Mouse (Mus musculus) adrenal gland (tissue): ENCODE results near the gene Tle6.

Experiments used
- intact Hi-C: fragments of 180-260 bp; cut with DNase I; formaldehyde crosslinking; loops from one replicate; pipeline ENCODE4 v1.15.1; 2025

Tle6 gene

DNA sequence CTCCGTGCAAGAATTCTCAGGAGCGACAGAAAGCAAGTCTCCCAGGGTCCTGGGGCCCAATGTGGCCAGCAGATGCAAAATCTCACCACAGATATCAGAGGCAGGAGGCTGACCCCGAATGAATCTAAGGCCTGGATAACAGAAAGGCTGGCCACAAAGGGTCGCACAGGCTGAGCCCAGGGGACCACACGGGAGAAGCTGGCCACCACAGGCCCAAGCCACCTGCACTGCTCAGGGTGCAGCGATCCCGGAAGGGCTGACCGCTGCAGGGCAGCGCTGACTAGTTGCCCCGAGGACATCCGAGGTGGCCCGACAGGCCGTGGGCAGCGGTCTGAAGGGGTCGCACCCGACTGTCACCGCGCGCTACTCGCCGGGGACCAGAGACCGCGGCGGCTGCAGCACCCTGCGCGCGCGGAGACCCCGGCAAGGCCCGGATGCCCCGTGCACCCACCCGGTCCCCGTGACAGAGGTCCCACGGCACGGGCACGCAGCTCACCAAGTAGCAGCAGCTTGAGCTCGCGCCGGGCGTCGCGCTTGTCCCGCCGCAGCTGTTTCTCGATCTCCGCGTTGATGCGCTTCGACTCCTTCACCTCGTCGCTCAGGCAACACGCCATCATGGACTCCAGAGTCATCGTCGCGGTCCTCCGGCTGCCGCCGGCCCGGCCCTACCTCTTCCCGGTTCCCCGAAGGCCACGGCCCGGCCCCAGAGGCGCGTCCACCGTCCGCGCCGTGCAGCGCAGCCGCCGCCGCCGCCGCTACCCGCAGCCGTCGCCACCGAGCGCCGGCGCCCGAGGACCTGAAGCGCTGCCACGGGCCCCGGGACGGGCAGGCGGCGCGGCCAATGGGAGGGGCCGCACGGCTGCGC, 56.3 kb downstream of the Tle6 start:
- intact Hi-C loops, result no loop called here

GRCm38 (mm10) chr10:81543633-81544032, 57.2 kb downstream of the Tle6 start:
- intact Hi-C loops, result no loop called here

DNA sequence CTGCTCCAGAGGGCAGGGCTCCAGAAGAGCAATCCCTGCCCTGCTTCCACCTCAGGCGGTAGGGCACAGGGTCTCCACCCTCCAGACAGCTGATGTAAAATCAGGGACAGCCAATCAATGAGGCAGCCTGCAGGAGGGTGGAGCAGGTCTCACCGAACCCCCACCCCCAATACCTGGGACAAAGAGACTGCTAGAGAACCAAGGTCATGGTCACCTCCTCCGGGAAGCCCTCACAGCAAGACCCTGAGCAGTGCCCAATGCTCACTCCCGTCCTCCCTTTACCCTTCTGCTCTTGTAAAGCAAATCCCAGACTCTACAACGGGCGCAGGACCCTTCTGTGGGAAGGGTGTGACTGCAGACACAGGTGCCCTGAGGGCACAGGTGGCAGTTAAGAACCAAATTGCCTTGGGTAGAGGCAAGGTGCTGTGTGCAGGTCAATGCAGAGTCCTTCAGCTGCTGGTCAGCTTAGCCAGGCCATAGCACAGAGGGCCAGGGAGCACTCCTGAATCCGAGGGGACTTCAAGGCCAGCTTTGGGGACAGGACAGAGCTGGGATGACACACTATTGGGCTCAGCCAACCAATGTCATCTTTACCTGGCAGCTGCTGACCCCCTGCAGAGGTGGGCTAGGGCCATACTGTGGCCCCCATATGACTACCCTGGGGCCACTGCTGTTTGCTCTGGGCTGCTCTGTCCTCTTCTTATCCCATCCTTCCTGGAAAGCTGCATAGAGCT, 58.0 kb downstream of the Tle6 start:
- intact Hi-C loops, result no loop called here

GRCm38 (mm10) chr10:81541803-81542202, 59.1 kb downstream of the Tle6 start:
- intact Hi-C loops, result no loop called here

DNA sequence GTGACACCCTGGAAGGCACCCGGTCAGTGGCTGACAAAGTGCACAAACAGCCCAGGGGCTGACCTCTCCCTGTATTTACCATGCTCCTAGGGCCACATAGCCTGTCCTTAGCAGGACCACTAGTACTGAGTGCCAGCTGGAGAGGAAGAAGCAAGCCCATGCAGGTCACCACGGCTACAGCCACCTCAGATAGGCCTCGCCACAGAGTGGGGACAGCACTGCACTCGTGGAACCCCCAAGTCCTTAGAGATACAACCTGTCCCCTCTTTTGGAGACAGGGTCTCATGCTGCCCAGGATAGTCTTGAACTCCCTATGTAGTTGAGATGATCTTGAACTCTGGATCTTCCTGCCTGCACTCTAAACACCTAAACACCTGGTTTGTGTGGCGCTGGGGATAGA, 59.5 kb downstream of the Tle6 start:
- intact Hi-C loops, result no loop called here
